Mouse (Mus musculus) E14TG2a.4 (cell line): ENCODE measurements around the gene H2-M10.1.
"Not testable (repeated sequence)": the region's sequence is repeated elsewhere in the genome, so short reads cannot be mapped to it uniquely, and the experiment has no call there.

Experiments
- CTCF ChIP-seq: conservative IDR thresholded peaks from 2 replicates; pipeline ENCODE4 v1.5.1; 2014; ENCODE audit warnings: low read length
- NANOG ChIP-seq: IDR thresholded peaks from 2 replicates; pipeline ENCODE4 v1.6.1; 2014; ENCODE audit warnings: borderline replicate concordance, low read length, mixed read lengths
- POU5F1 ChIP-seq: IDR thresholded peaks from 2 replicates; pipeline ENCODE4 v1.6.1; 2014; ENCODE audit warnings: low read length, borderline replicate concordance

DNA sequence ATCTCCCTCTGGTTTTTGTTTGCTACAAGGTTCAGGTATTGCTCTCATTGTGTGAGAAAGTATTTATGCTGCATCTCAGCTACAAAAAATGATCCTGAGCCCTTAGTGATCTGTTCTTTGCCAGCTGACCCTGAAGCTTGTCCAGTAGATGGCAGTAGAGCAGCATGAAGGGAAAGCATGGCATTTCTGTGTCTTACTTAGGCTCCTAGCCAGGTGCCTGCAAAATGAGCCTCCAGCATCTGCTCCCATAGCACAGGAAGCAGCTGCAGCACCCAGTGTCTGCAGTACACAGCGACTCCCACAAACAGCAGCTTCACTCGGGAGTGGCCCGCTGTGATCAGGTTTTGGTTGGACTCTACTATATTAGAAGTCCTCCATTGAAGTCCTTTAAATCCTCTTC is 17.1 kb downstream of the H2-M10.1 start:
- TF ChIP-seq CTCF, NANOG, POU5F1: not testable (repeated sequence)
